Mouse (Mus musculus) layer of hippocampus, postnatal 36 days (tissue): ENCODE results near the gene Ank2. TPM values are rescaled to one million over a fixed set of nuclear protein-coding genes. Genes with fewer than 3 reads are reported as not detected.

Source experiments
- DNase-seq, 2 experiments: peaks; one replicate each; pipeline ENCODE4 v3.0.0; 2022
- total RNA-seq, 2 experiments: library from RNA; stranded (reverse); gene quantifications; 2 replicates each; pipeline ENCODE4 v1.2.3; 2021

Ank2 gene
- total RNA-seq, 2 experiments from 2014 or later, result 693 to 758 TPM

DNA sequence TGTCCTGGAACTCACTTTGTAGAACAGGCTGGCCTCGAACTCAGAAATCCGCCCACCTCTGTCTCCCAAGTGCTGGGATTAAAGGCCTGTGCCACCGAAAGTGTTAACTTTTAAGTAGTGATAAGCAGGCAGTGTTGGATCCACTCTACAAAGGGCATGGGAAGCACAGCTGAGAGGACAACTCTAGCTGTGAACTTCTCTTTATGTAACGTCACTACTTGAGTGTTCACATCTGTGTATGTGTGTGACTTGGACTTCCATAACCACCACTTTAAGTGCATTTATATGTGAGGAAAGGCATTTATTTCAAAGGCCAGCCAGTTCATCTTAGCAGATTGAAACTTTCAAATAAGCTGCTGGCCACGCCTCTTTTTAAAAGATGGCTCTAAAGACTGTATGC lies 523.7 kb downstream of the Ank2 start:
- DNase-seq, result no peak

DNA sequence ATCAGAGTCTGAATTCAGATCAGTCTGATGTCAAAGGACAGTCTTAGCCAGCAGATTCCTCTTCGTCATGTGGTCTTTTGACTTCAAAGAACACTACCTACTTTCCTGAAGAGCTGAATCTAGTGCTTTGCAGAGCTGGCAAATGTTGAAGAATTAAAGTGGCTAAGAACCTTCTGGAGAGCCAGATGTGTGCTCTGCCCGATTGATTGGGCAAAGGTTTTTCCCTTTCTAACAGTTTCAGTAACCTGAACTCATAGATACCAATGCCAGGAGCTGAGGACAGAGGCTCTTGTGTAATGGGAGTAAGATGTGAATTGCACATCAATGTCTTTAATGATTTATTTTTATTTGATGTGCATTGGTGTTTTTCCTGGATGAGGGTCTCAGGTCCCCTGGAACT lies 525.6 kb downstream of the Ank2 start:
- no peak for DNase-seq

DNA sequence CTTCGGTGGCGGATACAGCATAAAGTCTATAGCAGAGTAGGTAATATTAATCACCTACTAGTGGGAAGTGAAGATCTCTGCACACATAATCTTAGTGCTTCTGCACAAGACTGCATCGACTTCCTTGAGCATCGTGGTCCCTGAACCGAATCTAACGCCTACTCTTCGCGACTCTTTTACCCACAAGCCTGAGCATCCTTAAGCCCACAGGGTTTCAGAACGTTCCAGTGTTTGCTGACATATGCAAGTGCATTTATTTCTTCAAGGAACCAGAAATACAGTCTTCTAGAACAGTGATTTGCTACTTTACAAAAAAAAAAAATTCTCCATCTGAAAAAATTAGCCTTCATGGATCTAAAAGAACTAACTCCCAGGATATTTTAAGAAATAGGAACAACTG lies 527.6 kb downstream of the Ank2 start:
- no peak for DNase-seq

DNA sequence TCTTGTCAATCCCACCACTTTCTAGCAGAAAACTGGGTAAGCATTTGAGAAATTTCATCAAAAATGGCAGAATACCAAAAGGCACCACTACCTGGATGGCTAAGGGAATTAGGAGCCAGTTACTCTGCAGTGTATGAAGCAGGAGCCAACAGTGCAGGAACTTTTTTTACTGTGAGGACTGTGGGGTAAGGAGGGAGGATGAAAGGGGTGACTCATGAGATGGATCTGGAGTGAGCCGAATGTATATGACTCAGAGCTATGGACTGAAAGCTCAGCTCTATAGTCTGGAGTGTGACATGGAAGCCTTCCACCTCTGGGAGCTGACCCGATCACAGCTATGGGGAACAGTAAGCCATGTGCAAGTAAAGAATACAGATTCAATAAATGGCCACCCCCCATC lies 530.4 kb downstream of the Ank2 start:
- DNase-seq, result no peak

DNA sequence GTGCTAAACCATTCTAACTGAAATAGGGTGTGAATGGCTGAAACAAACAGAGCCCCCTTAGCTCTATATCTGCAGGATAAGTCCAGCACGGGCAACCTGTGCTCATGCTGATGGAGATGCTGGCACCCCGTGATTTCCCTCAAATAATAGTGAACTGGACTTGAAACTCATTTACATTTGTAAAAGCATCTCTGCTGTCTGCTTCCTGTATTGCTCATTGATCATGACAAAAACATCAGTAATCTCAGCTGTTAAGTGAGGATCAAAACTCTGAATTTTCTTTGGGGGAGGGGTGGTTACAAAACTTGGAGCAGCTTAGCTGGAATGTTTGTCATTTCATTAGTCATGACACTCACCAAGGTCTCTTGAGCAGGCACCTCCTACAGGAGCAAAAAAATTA lies 533.4 kb downstream of the Ank2 start:
- DNase-seq, result no peak

DNA sequence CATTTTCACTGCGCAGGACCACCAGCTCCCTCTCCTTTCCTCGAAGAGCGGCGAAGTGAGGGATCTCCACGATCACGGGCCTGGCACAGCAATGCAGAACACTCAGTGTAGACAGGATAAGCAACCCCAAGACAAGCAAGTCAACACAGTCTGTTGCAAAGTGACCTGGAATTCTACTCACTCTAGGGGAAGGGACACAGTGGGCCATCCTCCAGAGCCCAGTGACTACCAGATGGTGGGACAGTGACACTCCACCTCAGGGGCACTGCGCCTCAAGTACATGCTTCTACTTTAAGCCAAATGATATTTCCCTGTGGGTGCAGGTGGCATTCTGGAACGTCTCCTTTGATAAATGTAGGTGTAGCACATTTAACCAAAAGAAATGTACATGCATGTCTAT lies 536.8 kb downstream of the Ank2 start:
- DNase-seq, result no peak

DNA sequence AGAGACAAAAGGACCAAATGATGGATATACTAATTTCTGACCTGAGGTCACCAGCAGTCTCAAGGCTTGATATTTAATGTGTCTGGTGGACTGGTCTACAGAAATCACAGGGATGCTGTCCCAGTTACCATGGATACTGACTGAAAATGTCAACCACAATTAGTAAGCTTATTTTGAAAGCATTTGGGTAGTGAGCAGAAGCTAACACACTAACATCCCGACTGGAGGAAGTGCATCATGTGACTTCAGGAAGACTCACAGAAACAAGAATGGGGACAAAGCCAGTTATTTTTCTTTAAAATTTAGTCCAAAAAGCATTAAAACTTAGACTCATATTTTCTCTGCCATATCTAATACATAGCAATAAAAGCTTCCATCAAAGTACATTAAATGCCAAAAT lies 546.5 kb downstream of the Ank2 start:
- no peak for DNase-seq

DNA sequence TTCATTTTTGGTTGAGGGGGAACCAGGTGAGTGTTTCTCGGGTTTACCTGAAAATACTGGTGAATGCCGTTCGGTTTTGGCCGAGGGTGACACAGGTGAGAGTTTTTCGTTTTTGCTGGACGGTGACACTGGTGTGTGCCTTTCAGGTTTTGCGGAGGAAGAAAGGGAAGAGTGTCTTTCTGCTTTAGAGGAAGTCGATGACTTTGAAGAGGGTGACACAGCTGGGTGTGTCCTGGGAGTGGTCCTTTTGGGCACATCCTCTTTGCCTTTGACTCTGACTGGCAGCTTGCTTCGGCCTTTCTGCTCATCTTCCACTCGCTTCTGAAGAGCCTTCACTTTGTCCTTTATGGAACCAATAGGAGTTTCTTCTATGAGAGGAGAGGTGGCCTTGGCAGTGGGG lies 552.6 kb downstream of the Ank2 start:
- no peak for DNase-seq

DNA sequence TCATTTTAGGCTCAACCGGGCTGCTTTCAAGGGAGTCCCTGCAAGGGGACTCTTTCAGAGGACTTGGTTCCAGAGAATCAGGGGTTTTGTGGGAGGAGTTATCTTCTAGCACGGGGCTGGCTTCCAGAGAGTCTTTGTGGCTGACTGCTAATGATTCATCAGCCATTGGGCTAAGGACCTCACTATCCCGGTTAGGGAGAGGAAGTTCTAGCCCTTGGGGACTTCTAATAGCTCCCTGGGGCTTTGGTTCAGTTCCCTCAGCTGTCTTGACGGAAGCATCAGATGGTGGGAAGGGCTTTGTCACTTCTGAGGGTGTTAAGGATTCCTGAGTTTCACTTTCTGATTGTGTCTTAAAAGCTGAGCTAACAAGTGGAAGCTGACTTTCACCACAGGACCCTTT lies 554.3 kb downstream of the Ank2 start:
- no peak for DNase-seq

DNA sequence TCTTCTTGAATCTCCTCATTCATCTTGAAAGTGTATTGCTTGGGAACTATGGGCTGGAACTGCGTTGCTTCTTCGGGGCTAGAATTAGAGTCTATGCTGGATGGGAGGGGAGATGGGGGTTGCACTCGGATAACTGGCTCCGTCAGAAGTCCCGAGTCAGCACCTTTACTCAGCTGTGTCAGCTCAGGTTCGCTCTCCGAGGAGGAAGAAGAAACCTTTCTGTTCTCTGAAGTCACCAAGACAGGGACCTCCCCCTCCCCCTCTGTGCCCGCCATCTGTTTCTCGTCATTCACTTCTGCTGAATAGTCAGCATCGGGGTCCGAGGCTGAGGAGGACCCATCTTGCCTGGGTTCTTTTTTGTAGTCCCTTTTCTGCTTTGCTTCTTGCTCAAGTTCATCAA lies 555.1 kb downstream of the Ank2 start:
- no peak for DNase-seq

DNA sequence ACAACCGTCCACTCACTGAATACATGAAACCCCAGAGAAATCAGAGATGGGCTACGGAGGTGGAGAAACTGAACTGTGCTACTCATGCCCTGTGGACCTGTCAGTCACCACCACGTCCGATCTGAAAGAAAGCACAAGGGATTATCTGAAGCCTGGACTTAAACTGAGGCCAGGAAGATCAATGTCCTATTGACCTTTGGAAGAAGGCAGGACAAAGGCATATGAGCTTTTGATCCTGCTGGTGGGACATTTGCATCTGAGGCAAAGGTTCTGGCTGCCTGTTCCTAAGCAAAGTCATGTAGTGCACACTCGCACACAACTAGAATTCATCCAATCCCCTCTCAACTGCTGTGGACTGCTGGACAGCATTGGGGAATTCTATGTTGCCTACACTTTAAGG lies 558.7 kb downstream of the Ank2 start:
- DNase-seq, result no peak

DNA sequence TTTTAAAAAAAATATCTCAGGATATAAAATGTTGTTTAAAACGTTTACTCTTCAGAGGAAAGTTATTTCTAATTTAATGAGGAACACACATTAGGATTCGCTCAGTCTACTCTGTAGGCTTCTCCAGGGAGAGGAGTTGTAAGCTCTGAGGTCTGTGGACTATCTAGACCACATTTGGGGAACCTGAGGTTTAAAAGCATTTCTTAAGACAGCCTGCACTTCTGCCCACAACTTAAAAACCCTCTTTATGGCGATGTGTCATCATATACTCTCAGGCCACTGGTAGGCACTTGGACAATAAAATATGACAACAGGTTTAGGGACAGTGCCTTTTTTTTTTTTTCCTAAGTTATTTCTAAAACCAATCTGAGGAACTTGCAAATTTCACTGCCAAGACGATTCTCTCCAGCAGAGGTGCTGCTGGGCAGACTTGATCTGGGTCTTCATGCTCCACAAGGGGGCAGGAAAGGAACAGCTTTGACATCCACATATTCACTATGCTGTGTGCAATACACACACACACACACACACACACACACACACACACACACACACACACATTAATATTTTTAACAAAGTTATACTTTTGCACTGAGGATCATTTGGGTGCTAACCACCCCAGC lies 567.2 kb downstream of the Ank2 start:
- DNase-seq, result no peak

DNA sequence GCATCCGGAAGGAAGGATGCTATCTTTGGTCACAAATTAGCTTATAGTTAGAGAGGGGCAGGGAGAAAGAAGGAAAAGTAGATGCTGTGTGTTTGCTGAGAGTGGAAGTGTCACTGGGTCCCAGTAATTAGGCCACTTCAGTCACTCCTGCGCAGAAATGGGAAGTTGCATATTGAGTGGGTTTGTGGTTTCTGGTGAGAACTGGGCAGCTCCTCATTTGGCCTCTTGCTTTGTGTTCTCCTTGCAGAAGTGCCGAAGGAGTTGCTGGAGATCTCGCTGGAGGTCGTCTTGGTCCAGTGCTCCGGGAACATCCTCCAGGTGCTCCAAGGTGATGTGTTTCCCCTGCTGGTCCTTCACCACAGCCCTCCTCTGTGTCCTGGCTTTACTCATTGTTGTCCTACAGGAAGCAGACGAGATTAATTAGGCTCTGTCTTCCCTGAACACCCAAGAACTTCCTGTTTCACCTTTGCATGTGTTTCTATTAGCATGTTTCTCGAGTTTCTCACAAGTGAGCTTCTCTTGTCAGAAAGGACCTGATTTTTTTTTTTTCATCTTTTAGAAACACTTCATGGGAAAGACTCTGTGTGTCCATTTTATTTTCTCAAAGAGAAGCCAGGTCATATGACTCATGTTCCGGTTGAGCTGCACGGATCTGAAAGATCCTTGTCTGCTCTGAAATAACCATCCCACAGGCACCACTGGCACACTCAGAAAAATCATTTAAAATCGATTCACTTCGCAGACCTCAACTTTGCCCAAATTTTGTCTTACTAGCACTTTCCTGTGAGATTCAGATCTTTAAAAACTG lies 575.4 kb downstream of the Ank2 start:
- no peak for DNase-seq

DNA sequence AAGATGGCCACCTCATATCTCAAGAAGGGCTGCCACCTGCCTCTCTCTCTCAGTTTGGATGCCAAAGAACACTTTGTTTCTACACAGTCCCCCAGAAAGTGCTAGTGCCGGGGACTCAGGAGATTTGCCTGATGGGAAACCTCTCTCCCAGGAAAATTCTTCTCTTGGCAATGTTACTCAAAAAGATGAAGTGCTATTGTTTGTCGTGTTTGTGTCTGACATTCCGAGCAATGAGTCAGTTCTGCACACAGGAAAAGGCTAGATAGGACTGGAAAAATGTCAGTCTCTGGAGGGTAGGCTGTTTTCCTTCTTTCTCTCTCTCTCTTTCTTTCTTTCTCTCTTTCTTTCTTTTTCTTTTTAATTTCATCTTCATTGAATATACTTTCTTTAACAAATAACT lies 577.2 kb downstream of the Ank2 start:
- DNase-seq, result no peak

DNA sequence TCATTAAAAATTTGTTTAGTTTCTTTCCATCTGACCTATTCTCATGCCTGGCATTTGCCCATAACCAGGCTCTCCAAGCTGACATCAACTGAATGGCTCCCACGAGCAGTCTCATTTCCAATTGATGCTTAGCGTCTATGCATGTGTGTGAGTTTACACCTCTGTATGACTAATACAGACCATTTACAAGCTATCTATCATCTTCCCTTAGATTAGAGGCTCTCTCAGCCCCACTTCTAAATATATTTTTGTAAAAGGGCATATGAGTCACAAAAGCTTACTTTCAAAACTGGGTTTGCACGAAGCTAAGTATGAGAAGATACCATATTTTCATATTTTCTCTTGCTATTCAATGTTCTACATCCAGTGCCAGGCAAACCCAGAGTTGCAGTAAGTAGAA lies 578.9 kb downstream of the Ank2 start:
- no peak for DNase-seq

DNA sequence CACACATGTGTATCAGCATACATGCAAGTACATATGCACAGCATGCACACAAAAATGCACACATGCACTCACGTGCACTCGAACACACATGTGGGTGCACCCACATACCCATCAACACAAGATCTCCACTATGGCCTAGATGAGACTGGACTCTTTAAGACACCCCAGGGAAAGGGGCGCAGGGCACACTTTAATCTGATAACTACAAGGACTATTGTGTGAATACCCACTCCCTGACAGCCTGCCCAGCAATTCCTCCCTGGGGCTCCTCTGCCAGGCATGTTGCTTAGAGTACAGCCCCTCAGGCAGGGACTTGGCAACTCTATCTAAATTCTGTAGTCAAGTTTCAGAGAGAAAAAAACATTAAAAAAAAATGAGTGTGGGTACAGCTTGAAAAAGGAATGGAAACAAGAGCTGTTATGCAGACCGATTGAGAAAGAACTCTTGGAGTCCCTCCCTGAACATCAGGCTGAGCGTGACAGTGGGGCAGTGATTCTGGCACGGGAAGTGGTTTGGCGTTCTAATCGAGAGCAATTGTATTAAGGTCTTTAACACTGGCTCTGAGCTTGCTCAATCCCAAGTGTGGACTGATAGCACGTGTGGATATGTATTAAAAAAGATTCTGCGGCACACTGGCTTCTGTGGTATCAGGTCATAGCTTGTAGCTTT lies 580.2 kb downstream of the Ank2 start:
- no peak for DNase-seq

DNA sequence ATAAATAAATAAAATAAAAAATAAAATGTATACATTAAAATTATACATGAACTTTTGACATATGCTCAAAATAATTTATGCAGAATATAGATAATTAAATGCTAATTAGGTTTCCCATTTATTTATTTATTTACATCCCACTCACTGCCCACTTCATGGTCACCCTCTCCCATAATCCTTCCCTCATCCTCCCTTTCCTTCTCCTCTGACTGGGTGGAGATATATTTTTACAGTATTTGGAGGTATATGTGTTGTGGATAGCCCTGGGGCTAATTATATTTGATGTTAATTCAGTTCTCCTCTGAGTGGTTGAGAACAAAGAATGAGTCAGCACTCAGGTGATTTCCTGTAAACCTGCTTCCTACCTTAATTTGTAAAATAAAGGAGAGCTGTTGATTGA lies 582.8 kb downstream of the Ank2 start:
- no peak for DNase-seq

DNA sequence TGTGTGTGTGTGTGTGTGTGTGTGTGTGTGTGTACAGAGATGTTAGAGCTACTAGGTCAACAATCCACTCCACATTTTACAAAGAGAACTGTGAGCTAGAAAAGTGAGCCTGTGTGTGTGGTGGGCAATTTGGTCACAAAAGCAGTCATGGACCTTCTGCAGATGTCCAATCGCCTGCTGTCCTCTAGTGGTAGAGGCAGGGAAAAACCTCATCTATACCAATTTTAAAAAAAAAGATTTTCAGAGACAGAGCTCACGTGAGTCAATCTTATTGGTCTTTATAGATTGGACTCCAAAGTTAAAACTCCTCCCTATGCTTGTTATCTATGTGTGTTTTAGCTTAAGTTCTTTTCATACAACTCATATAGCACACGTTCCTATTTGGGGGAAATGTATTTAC lies 595.6 kb downstream of the Ank2 start:
- DNase-seq, result no peak

DNA sequence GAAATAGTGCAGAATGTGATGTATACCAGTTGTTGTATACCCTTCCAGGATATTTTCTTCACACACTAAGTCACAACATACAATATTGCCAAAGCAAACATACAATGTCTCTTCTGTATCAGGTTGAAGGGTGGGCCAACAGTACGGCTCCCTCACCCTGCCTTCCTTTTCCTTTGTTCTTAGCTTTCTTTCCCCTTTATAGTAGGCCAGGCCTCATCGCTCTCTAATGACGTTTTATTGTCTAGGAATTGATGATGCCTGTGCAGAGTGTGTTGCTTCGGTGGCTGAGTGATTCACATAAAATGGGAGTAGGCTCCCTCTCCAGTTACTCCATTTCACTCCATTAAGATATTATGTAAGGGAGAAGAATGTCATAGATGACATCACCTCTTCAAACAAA lies 612.5 kb downstream of the Ank2 start:
- no peak for DNase-seq

DNA sequence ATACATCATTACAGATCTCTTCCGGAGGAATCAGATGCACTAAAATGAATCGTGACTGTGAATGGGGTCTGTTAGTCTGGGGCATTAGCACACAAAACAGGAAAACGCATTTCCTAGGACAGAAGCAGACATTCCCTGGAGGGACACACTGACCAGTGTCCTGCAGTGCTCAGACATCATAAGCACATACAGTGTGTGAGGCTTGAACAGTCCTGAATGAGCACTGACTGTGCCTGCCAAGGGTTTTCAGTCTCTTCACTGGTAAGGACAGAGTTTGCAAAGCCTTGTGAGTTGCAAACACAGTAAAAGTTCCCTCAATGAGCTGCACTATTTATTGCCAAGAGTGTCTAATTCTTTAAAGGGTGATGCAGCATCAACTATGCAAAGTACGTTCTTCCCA lies 613.1 kb downstream of the Ank2 start:
- no peak for DNase-seq

DNA sequence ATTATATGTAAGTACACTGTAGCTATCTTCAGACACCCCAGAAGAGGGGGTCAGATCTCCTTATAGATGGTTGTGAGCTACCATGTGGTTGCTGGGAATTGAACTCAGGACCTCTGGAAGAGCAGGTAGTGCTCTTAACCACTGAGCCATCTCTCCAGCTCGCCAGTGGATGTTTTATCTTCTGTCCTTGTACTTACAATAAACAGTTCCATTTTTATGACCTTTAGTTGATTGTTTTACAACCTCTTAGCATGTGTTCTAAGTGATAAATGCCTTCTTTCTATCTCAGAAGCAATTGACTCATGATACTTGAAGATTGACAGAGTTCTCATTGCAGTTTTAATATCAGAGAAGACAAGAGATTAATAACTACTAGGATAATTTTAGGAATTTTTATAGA lies 620.9 kb downstream of the Ank2 start:
- DNase-seq, result no peak
